Mouse (Mus musculus) CD4-positive, CD25-positive, alpha-beta regulatory T cell, adult 2 months (primary cell): ENCODE measurements around the gene Gpr21.
"Not testable (repeated sequence)": the region's sequence is repeated elsewhere in the genome, so short reads cannot be mapped to it uniquely, and the experiment has no call there.

Experiments
- DNase-seq: peaks from one replicate; pipeline ENCODE4 v3.0.0-alpha.2; 2012; ENCODE audit warnings: low read depth, low spot score

Gene Gpr21

GRCm38 (mm10) chr2:37516030-37516710, at the start of gene Gpr21:
Gene Gpr21 (plus strand): TSS chr2:37516332.
- no peak for DNase-seq

GRCm38 (mm10) chr2:37479559-37479958, 36.6 kb upstream of the Gpr21 start:
- no peak for DNase-seq

GRCm38 (mm10) chr2:37480039-37480438, 36.1 kb upstream of the Gpr21 start:
- no peak for DNase-seq

GRCm38 (mm10) chr2:37484165-37484564, 32.0 kb upstream of the Gpr21 start:
- no peak for DNase-seq

DNA sequence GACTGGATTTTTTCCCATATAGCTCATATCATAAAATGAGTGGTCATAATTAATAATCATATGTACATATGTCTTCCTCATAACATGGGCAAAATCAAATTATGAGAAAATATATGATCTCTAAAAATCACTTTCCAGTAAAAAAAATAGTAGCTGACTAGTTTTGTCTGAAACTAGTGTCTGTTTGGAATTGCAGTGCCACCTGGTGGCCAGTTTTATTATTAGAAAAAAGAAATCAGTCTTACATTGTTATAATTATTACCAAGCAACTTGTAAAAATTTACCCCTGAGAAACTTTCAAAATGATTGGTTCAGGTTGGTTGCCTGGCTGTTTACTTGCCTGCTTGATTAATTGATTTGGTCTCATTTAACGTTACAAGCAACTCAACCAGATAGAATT, 30.8 kb upstream of the Gpr21 start:
- peak; percentile 73 for DNase-seq

- DNase-seq: no peak
Observed at GRCm38 (mm10) chr2:37486408-37486807, 29.7 kb upstream of the Gpr21 start.

DNA sequence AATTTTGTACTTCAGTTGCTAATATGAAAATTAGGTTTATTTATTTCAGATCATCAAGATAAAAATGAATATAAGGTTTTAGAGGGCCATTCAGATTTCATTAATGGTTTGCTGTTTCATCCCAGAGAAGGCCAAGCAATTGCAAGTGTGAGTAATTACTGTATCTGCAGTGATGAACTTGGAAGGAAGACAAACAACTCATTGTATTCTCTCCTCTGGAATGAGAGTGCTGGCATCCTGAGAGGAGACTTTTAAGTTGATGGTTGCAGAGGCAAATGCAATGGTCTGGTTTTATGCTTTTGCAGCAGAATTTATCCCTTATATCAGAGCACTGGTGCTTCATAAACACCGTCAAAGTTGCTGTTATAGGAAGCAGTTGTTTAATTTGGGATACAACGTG, 27.2 kb upstream of the Gpr21 start:
- DNase-seq: no peak

GRCm38 (mm10) chr2:37497321-37497720, 18.8 kb upstream of the Gpr21 start:
- no peak for DNase-seq

- DNase-seq: not testable (repeated sequence)
Observed at GRCm38 (mm10) chr2:37505856-37506255, 10.3 kb upstream of the Gpr21 start.

DNA sequence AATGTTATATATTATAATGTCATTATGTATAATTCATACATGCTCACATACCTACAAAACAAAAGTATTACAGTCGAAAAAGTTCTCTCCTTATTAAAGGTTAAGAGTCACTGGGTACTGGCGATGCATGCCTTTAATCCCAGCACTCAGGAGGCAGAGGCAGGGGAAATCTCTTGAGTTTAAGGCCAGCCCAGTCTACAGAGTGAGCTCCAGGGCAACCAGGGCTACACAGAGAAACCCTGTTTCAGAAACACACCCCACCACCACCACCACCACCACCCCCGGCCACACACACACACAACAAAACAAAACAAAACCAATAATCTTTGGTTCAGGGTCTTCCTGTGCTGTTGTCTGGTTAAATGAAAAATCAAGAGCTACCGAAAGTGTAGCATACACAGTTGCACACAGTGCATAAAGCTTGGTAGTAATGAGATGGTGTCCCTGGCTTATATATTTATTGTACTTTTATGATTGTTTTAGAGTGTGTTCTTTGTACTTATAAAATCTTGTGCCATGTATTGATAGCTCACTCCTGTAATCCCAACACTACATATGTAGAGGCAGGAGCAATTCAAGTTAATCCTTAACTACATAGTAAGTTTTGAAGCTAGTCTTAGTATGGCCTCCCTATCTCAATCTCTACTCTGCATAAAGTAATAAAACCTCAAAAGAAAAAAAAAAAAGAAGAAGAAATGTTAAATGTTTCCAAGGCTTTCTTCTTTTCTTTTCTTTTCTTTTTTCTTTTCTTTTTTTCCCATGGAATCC, 4.8 kb upstream of the Gpr21 start:
- DNase-seq: no peak

DNA sequence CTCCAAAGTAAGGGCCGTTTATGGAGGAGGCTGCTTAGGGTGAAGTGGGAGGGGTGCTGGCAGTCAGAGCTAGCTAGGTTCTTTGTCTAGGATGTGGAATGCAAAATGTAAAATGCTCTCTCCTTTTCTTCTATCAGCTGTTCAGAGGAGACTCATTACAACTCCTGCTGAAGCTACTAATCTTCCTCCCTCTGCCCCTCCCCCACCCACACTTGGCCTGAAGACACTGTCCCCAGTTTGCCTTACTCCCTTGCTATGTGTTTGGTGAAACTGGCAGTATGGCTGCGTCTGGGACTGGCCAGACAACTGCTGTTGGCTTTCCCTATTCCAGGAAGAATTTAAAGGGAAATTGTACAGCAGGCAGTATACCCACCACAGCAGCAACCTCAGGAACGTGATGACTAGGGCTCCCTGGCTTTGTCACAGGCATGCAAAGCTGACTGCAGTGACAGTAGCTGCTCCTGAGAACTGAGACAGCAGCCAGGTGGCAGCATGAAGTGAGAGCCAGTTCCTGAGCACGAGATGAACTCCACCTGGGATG, 860 bp downstream of the Gpr21 start:
- no peak for DNase-seq

GRCm38 (mm10) chr2:37518561-37519285, 2.6 kb downstream of the Gpr21 start:
- no peak for DNase-seq

DNA sequence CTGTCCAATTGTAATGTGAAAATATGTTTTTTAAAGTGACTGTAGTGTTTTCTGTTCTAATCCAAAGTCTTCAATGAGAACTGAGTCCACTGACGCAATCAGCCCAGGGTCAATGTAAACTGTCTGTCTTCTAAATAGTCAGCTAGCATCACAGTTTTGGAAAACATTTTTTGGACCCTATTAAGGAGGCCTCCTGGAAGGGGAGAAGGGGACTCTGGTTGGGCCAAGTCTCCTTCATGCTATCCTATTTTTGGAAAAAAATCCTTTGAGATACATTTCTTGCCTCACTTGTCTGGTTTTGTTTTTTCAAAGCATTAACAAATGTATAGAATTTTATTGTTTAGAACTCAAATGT, 3.1 kb downstream of the Gpr21 start:
- DNase-seq: no peak

- no peak for DNase-seq
Observed at GRCm38 (mm10) chr2:37527587-37527986, 11.5 kb downstream of the Gpr21 start.

DNA sequence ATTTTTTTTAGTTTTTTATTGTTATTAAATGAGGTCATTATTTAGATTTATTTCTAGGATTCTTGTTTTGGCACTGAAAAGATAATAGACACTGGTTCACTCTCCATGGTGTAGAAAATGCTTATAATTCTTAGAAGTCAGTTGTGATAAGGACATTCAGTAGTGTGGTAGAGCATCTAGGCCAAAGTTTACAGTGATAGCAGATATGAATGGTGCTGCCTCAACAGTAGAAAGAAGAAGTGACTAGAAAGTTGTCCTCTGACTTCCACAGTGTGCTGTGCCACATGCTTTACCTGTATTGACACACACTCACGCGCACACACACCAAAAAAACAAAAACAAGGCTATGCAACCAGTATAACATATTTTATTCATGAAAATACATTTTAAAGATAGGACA, 13.3 kb downstream of the Gpr21 start:
- DNase-seq: no peak

GRCm38 (mm10) chr2:37530766-37531165, 14.6 kb downstream of the Gpr21 start:
- DNase-seq: no peak

DNA sequence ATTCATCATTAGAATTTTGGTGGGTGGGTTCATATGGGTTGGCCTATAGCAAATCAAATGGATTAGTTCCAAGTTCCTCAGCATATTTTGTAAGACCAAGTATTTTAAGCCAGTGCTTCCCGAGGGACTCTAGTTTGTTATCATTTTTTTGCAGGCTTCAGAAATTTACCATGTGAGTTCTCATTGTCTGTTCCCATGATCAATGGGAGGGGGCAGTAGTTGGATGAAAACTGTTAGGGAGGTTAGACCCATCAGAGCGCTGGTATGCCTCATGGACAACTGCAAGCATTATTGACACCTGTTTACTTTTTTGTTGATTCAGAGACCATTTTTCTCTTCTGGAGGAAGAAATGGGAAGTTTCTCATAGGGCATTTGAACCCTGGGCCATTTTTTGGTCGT, 15.5 kb downstream of the Gpr21 start:
- DNase-seq: no peak

GRCm38 (mm10) chr2:37549346-37550012, 33.3 kb downstream of the Gpr21 start:
- DNase-seq: no peak

- DNase-seq: no peak
Observed at GRCm38 (mm10) chr2:37556366-37556765, 40.2 kb downstream of the Gpr21 start.

GRCm38 (mm10) chr2:37565579-37565978, 49.4 kb downstream of the Gpr21 start:
- peak; percentile 37 for DNase-seq

DNA sequence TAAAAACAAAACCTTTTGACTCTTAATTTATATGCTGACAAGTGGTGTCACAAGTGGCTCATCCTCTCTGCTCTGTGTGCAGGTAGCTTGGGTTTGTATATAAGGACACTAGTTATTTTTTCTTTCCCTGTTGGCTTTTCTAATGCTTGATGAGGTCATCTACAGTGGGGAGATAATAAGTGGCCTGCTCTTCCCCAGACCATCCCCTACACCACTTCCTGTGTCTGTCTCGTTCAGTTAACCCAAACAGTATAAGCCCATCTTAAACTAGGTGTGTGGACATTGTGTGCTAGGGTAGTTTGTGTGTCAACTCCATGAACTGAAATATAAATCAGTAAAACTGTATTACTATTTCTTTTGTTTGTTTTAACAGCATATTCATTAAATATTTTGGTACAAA, 49.9 kb downstream of the Gpr21 start:
- no peak for DNase-seq

GRCm38 (mm10) chr2:37569888-37570287, 53.8 kb downstream of the Gpr21 start:
- DNase-seq: no peak
